Mouse (Mus musculus): ENCODE results near the gene Cux2. TPM values are rescaled to one million over a fixed set of nuclear protein-coding genes. Genes with fewer than 3 reads are reported as not detected.

Gene Cux2
- polyA plus RNA-seq (2012) = 0.43 and 1.8 TPM in 2 replicates

GRCm38 (mm10) chr5:122050017-122050831, at the start of gene Cux2:
Gene Cux2, minus strand, starts transcription at chr5:122050102.

GRCm38 (mm10) chr5:121848743-121849142, 201.2 kb downstream of the Cux2 start, which contains the start of gene Pheta1:
Gene Pheta1, plus strand, starts transcription at chr5:121848984.

GRCm38 (mm10) chr5:121837441-121838340, 212.2 kb downstream of the Cux2 start, which contains the start of gene Sh2b3:
Gene Sh2b3, minus strand, starts transcription at chr5:121837646.

Other genes with a start within 250 kb of the Cux2 start
- gene Sh2b3, start 212.5 kb downstream of the Cux2 start, polyA plus RNA-seq (2012) = 188 and 211 TPM in 2 replicates
- 18.9 and 24.4 TPM in 2 replicates for gene Pheta1, start 201.1 kb downstream of the Cux2 start, polyA plus RNA-seq (2012)
- 0.29 TPM in 1 of 2 replicates, not detected in the other for gene Myl2, start 50.8 kb upstream of the Cux2 start, polyA plus RNA-seq (2012)
- gene Ccdc63, start 90.7 kb upstream of the Cux2 start, polyA plus RNA-seq (2012) = 0.30 and 0.34 TPM in 2 replicates
- 114 and 165 TPM in 2 replicates for gene Ppp1cc, start 108.2 kb upstream of the Cux2 start, polyA plus RNA-seq (2012)
- 33.1 and 50.8 TPM in 2 replicates for gene Hvcn1, start 156.7 kb upstream of the Cux2 start, polyA plus RNA-seq (2012)
- 9.7 and 12.0 TPM in 2 replicates for gene Tctn1, start 214.4 kb upstream of the Cux2 start, polyA plus RNA-seq (2012)
- gene Pptc7, start 234.3 kb upstream of the Cux2 start, polyA plus RNA-seq (2012) = 9.4 and 11.1 TPM in 2 replicates

Measured in megakaryocyte-erythroid progenitor cell, adult 5 weeks (primary cell).